Mouse (Mus musculus) bone marrow macrophage, adult 2 months (primary cell): Measurements from ENCODE around the gene Dpp9.

Experiments
- CTCF ChIP-seq: IDR thresholded peaks from 2 replicates; pipeline ENCODE4 v1.5.1; 2012; ENCODE audit warnings: low read depth, mild to moderate bottlenecking, low read length, moderate library complexity
- POLR2A ChIP-seq: IDR thresholded peaks from 2 replicates; pipeline ENCODE4 v1.6.1; 2012; ENCODE audit warnings: mild to moderate bottlenecking, low read depth, low read length, borderline replicate concordance

DNA sequence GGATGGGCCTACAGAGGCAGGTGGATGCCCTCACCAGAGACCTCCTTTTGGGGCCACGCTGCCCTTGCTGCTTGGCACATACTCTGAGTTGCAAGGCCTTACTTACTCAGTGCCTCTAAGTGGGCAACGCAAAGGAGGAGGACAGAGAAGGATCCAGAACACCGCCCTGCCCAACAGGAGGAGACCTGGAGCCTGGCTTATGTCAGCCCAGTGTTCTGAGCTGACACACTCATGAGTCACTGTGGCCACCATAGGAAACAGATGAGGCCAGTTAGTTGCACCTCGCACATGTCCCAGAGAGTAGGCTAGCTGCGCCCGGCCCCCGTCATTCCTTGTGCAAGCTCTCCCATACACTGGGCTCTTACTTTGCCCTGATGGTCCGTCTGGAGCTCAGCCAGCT, 16.2 kb downstream of the Dpp9 start:
- TF ChIP-seq CTCF, result no peak
- TF ChIP-seq POLR2A, result no peak
